Mouse (Mus musculus) macrophage (primary cell): Measurements from ENCODE around the gene Lrrc7. TPM values are rescaled to one million over a fixed set of nuclear protein-coding genes. Genes with fewer than 3 reads are reported as not detected.

ENCODE experiments used
- H3K27ac ChIP-seq: fragments of 350-480 bp; formaldehyde crosslinking; 2 replicates; pipeline ENCODE4 v1.9.0; 2021
- H3K36me3 ChIP-seq: fragments of 350-480 bp; formaldehyde crosslinking; 2 replicates; pipeline ENCODE4 v1.9.0; 2021; ENCODE audit errors: inconsistent target
- H3K4me3 ChIP-seq: fragments of 350-480 bp; formaldehyde crosslinking; 2 replicates; pipeline ENCODE4 v1.9.0; 2021; ENCODE audit errors: inconsistent target
- H3K79me2 ChIP-seq: fragments of 350-480 bp; formaldehyde crosslinking; 2 replicates; pipeline ENCODE4 v1.9.0; 2021; ENCODE audit errors: inconsistent target
- WGBS: methylation state at CpG from one replicate; pipeline ENCODE4 v1.1.7; 2026; ENCODE audit warnings: inconsistent platforms; ENCODE audit not compliant: missing documents; 5-methylcytosine and 5-hydroxymethylcytosine counted together
- polyA plus RNA-seq: library from polyadenylated mRNA; stranded (reverse); fragments of 250-400 nt; gene quantifications from 3 replicates; pipeline ENCODE4 v1.2.4, GENCODE M21; 2018; ENCODE audit warnings: inconsistent platforms
- total RNA-seq, 78 experiments: library from RNA; depleted of rRNA; stranded (reverse); fragments of 250-400 nt; gene quantifications; 1 replicate in 9 of 78; 2 replicates in 24 of 78; 3 replicates in 43 of 78; 4 replicates in 2 of 78; pipeline ENCODE4 v1.2.4; 2018; ENCODE audit warnings: inconsistent platforms in 56 of 78

The Lrrc7 gene
- total RNA-seq (2018; cell fraction: chromatin; rRNA removed) = under 1 TPM in 1 of 26 experiments, not detected in 25; 0.09 TPM
- total RNA-seq (2018; cell fraction: cytosol; rRNA removed) = not detected
- not detected for total RNA-seq (2018; cell fraction: nucleus; rRNA removed)
- not detected in 3 replicates for polyA plus RNA-seq

- 2% methylated on average over 28 of the region's 28 CpGs for WGBS
- Histone ChIP-seq H3K27ac (no peak within 1 kb of the TSS), H3K4me3 (no peak within 1 kb of the TSS), H3K36me3 (no peaks in the 10 kb centered on the region), H3K79me2 (no peaks in the 10 kb centered on the region)
Measured at GRCm38 (mm10) chr3:158561987-158562360, at the start of gene Lrrc7. Gene Lrrc7 (minus strand): TSS chr3:158562221.

- no peaks in the 10 kb centered on the region for H3K79me2 ChIP-seq
- 80% methylated on average over 1 of the region's 1 CpGs for WGBS
- H3K36me3 ChIP-seq = no peaks in the 10 kb centered on the region
- no peak overlapping the region for H3K4me3 ChIP-seq
- no peak overlapping the region for H3K27ac ChIP-seq
Measured at GRCm38 (mm10) chr3:158607065-158607464, 45.0 kb upstream of the Lrrc7 start.

GRCm38 (mm10) chr3:158605274-158605673 lies 43.3 kb upstream of the Lrrc7 start:
- Histone ChIP-seq H3K27ac (no peak overlapping the region), H3K4me3 (no peak overlapping the region), H3K79me2 (no peaks in the 10 kb centered on the region), H3K36me3 (no peaks in the 10 kb centered on the region)

- Histone ChIP-seq H3K4me3 (no peak overlapping the region), H3K27ac (no peak overlapping the region), H3K36me3 (no peaks in the 10 kb centered on the region), H3K79me2 (no peaks in the 10 kb centered on the region)
- 4% methylated on average over 49 of the region's 55 CpGs for WGBS
Measured at GRCm38 (mm10) chr3:158561256-158561986, 600 bp downstream of the Lrrc7 start.

- Histone ChIP-seq H3K36me3 (no peaks in the 10 kb centered on the region), H3K4me3 (no peak overlapping the region), H3K27ac (no peak overlapping the region), H3K79me2 (no peaks in the 10 kb centered on the region)
- WGBS = 7% methylated on average over 16 of the region's 16 CpGs
Measured at GRCm38 (mm10) chr3:158560891-158561255, 1.1 kb downstream of the Lrrc7 start.

GRCm38 (mm10) chr3:158559691-158560650 lies 2.0 kb downstream of the Lrrc7 start:
- H3K36me3 ChIP-seq = no peaks in the 10 kb centered on the region
- no peak overlapping the region for H3K4me3 ChIP-seq
- no peaks in the 10 kb centered on the region for H3K79me2 ChIP-seq
- no peak overlapping the region for H3K27ac ChIP-seq
- 6% methylated on average over 16 of the region's 18 CpGs for WGBS

- Histone ChIP-seq H3K27ac (no peak overlapping the region), H3K4me3 (no peak overlapping the region), H3K36me3 (no peaks in the 10 kb centered on the region), H3K79me2 (no peaks in the 10 kb centered on the region)
- WGBS = 10% methylated on average over 5 of the region's 5 CpGs
Measured at GRCm38 (mm10) chr3:158559131-158559658, 2.8 kb downstream of the Lrrc7 start.

GRCm38 (mm10) chr3:158558631-158559030 lies 3.4 kb downstream of the Lrrc7 start:
- no peak overlapping the region for H3K4me3 ChIP-seq
- H3K27ac ChIP-seq = no peak overlapping the region
- H3K36me3 ChIP-seq = no peaks in the 10 kb centered on the region
- H3K79me2 ChIP-seq = no peaks in the 10 kb centered on the region

- H3K36me3 ChIP-seq = no peaks in the 10 kb centered on the region
- H3K4me3 ChIP-seq = no peak overlapping the region
- H3K27ac ChIP-seq = no peak overlapping the region
- H3K79me2 ChIP-seq = no peaks in the 10 kb centered on the region
Measured at GRCm38 (mm10) chr3:158554280-158554679, 7.7 kb downstream of the Lrrc7 start.

GRCm38 (mm10) chr3:158552105-158552504 lies 9.9 kb downstream of the Lrrc7 start:
- WGBS = 78% methylated on average over 5 of the region's 5 CpGs
- H3K4me3 ChIP-seq = no peak overlapping the region
- no peaks in the 10 kb centered on the region for H3K79me2 ChIP-seq
- H3K27ac ChIP-seq = no peak overlapping the region
- no peaks in the 10 kb centered on the region for H3K36me3 ChIP-seq

GRCm38 (mm10) chr3:158543481-158543880 lies 18.5 kb downstream of the Lrrc7 start:
- 86% methylated on average over 3 of the region's 3 CpGs for WGBS

GRCm38 (mm10) chr3:158532859-158533258 lies 29.2 kb downstream of the Lrrc7 start:
- H3K4me3 ChIP-seq = no peak overlapping the region
- no peak overlapping the region for H3K27ac ChIP-seq
- 62% methylated on average over 2 of the region's 2 CpGs for WGBS
- no peaks in the 10 kb centered on the region for H3K36me3 ChIP-seq
- H3K79me2 ChIP-seq = no peaks in the 10 kb centered on the region

More at GRCm38 (mm10) chr3:158543481-158543880, 18.5 kb downstream of the Lrrc7 start:
- H3K27ac ChIP-seq = no peak overlapping the region
- no peaks in the 10 kb centered on the region for H3K36me3 ChIP-seq
- H3K4me3 ChIP-seq = no peak overlapping the region
- no peaks in the 10 kb centered on the region for H3K79me2 ChIP-seq

GRCm38 (mm10) chr3:158528471-158528870 lies 33.5 kb downstream of the Lrrc7 start:
- no peaks in the 10 kb centered on the region for H3K36me3 ChIP-seq
- no peak overlapping the region for H3K27ac ChIP-seq
- no peaks in the 10 kb centered on the region for H3K79me2 ChIP-seq
- WGBS = 54% methylated on average over 1 of the region's 1 CpGs
- H3K4me3 ChIP-seq = no peak overlapping the region

GRCm38 (mm10) chr3:158493730-158494129 lies 68.3 kb downstream of the Lrrc7 start:
- H3K36me3 ChIP-seq = no peaks in the 10 kb centered on the region
- 67% methylated on average over 1 of the region's 1 CpGs for WGBS
- H3K4me3 ChIP-seq = no peak overlapping the region
- no peaks in the 10 kb centered on the region for H3K79me2 ChIP-seq
- H3K27ac ChIP-seq = no peak overlapping the region

GRCm38 (mm10) chr3:158479677-158480076 lies 82.3 kb downstream of the Lrrc7 start:
- Histone ChIP-seq H3K4me3 (no peak overlapping the region), H3K36me3 (no peaks in the 10 kb centered on the region), H3K27ac (no peak overlapping the region), H3K79me2 (no peaks in the 10 kb centered on the region)
- WGBS = 83% methylated on average over 2 of the region's 2 CpGs
